Mouse (Mus musculus) heart, postnatal 36 days (tissue): ENCODE results near the gene Atp13a3. TPM values are rescaled to one million over a fixed set of nuclear protein-coding genes. Genes with fewer than 3 reads are reported as not detected.
"Not testable (repeated sequence)": the region's sequence is repeated elsewhere in the genome, so short reads cannot be mapped to it uniquely, and the experiment has no call there.

Experiments used
- DNase-seq, 2 experiments: peaks; one replicate each; pipeline ENCODE4 v3.0.0; 2021 to 2022
- intact Hi-C: fragments of 180-260 bp; cut with DNase I; formaldehyde crosslinking; loops from one replicate; pipeline ENCODE4 v1.15.1; 2025
- total RNA-seq, 2 experiments: library from RNA; stranded (reverse); gene quantifications; 2 replicates each; pipeline ENCODE4 v1.2.3; 2021

The Atp13a3 gene
- 10 to 100 TPM; 53.9 to 56.4 TPM for total RNA-seq

- no peak for DNase-seq
- intact Hi-C loops: no loop called here
Measured at GRCm38 (mm10) chr16:30405925-30406670, at the start of gene Atp13a3. Gene Atp13a3 (minus strand): TSS chr16:30405975.

- intact Hi-C loops: no loop called here
- no peak for DNase-seq
Measured at GRCm38 (mm10) chr16:30453213-30453975, 47.6 kb upstream of the Atp13a3 start.

GRCm38 (mm10) chr16:30451174-30451573, 45.4 kb upstream of the Atp13a3 start:
- intact Hi-C loops, DNase-seq: not testable (repeated sequence)

GRCm38 (mm10) chr16:30449017-30449416, 43.2 kb upstream of the Atp13a3 start:
- no peak for DNase-seq
- intact Hi-C loops: no loop called here

- no peak for DNase-seq
- intact Hi-C loops: no loop called here
Measured at GRCm38 (mm10) chr16:30448169-30448568, 42.4 kb upstream of the Atp13a3 start.

- intact Hi-C loops: no loop called here
- DNase-seq: no peak
Measured at GRCm38 (mm10) chr16:30447642-30448041, 41.9 kb upstream of the Atp13a3 start.

- intact Hi-C loops: no loop called here
- no peak for DNase-seq
Measured at GRCm38 (mm10) chr16:30443411-30443810, 37.6 kb upstream of the Atp13a3 start.

GRCm38 (mm10) chr16:30442451-30442850, 36.7 kb upstream of the Atp13a3 start:
- DNase-seq: no peak
- intact Hi-C loops: no loop called here

- DNase-seq: no peak
- intact Hi-C loops: no loop called here
Measured at GRCm38 (mm10) chr16:30441409-30441808, 35.6 kb upstream of the Atp13a3 start.

GRCm38 (mm10) chr16:30439841-30440240, 34.1 kb upstream of the Atp13a3 start:
- intact Hi-C loops: no loop called here
- DNase-seq: no peak

- intact Hi-C loops: no loop called here
- DNase-seq: no peak
Measured at GRCm38 (mm10) chr16:30439411-30439810, 33.6 kb upstream of the Atp13a3 start.

- intact Hi-C loops: no loop called here
- no peak for DNase-seq
Measured at GRCm38 (mm10) chr16:30436276-30436675, 30.5 kb upstream of the Atp13a3 start.

GRCm38 (mm10) chr16:30435393-30435792, 29.6 kb upstream of the Atp13a3 start:
- intact Hi-C loops: no loop called here
- DNase-seq: no peak

GRCm38 (mm10) chr16:30433148-30433547, 27.4 kb upstream of the Atp13a3 start:
- DNase-seq: no peak
- intact Hi-C loops: no loop called here

- DNase-seq: no peak
- intact Hi-C loops: no loop called here
Measured at GRCm38 (mm10) chr16:30432111-30432510, 26.3 kb upstream of the Atp13a3 start.

- intact Hi-C loops: no loop called here
- DNase-seq: no peak
Measured at GRCm38 (mm10) chr16:30430512-30431088, 24.8 kb upstream of the Atp13a3 start.

GRCm38 (mm10) chr16:30428753-30429260, 23.0 kb upstream of the Atp13a3 start:
- DNase-seq: no peak
- intact Hi-C loops: no loop called here

GRCm38 (mm10) chr16:30427466-30427865, 21.7 kb upstream of the Atp13a3 start:
- intact Hi-C loops: no loop called here
- DNase-seq: no peak

GRCm38 (mm10) chr16:30427003-30427402, 21.2 kb upstream of the Atp13a3 start:
- DNase-seq: no peak
- intact Hi-C loops: no loop called here

- no peak for DNase-seq
- intact Hi-C loops: no loop called here
Measured at GRCm38 (mm10) chr16:30425980-30426379, 20.2 kb upstream of the Atp13a3 start.

GRCm38 (mm10) chr16:30424053-30424452, 18.3 kb upstream of the Atp13a3 start:
- intact Hi-C loops: no loop called here
- DNase-seq: no peak
